Mouse (Mus musculus) stomach, postnatal 0 days (tissue): ENCODE data around the gene Ccdc47.

Experiments
- CTCF ChIP-seq: IDR thresholded peaks from 2 replicates; pipeline ENCODE4 v1.5.1; 2016; ENCODE audit warnings: antibody characterized with exemption, low read depth, mild to moderate bottlenecking, moderate library complexity
- EP300 ChIP-seq: optimal IDR thresholded peaks from 2 replicates; pipeline ENCODE3; 2016; ENCODE audit warnings: antibody characterized with exemption

DNA sequence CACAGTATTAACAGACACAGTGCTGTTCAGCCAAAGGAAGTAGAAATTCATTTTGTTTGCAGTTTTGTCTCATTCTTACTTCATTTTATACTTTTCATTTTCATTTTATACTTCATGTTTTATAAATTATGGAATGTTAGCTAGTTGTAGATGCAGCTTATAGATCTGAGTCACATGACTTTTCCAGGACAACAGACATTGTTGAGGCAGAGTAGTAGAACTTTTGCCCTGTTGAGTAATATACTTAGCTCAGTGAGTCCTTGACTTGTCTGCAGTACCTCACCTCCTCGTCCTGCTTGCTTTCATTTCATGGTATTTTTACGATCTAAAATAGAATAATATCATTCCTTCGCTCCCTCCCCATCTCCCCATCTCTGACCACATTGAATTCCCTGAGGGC is 4.5 kb upstream of the Ccdc47 start:
- TF ChIP-seq EP300 = no peak
- TF ChIP-seq CTCF = no peak
